ENCODE assay signal across 7 mouse cellular contexts in the genomic region with DNA sequence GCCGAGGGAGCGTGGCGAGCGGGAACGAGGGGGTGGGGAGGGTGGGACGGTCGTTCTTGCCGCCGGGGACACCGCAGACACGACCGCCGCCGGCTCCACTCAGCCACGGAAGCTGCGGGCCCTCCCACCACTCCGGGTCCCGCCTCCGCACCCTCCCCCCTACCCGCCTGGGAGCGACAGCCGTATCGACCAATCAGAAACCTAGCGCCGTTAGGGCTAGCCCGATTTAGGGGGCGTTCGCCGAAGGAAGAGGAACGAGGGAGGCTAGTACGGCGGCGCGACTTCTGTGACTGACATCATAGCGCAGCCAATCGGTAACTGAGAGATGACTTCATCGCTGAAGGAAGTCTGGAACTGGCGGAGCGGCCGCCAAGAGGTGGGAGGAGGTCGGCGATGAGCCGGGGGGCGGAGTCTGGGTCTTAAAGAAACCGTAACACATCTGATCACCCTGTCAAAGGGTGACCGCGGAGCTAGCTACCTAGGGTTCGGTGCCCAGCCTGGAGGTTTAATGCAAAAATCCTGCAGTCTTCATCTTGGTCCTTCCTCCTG. TPM values are rescaled to one million over a fixed set of nuclear protein-coding genes. Genes with fewer than 3 reads are reported as not detected.
DNase-seq lines count a peak whose midpoint lies in the region; ATAC-seq lines count a peak whose summit lies in the region.

Gene Mrtfa (minus strand): TSS at position 128 of the 549 bp plus-strand sequence.

- peak within 1 kb of the TSS; percentile 83 for H3K9ac ChIP-seq in embryonic facial prominence, embryonic 12.5 days
- H3K9ac ChIP-seq in limb, embryonic 11.5 days (ENCODE audit: low read length): peak within 1 kb of the TSS; percentile 82
- H3K9ac ChIP-seq in midbrain, embryonic 14.5 days (replicated peaks; ENCODE audit: low read length): peak within 1 kb of the TSS; percentile 94

- no peaks in the 10 kb centered on the region for H3K36me3 ChIP-seq in embryonic facial prominence, embryonic 12.5 days
- H3K36me3 ChIP-seq in limb, embryonic 11.5 days (ENCODE audit: control insufficient read depth, insufficient read depth, low read length): no peaks in the 10 kb centered on the region
- 0 out of 2 replicates have a peak, but pooled peaks cover 3% of the 10 kb centered on the region for H3K36me3 ChIP-seq in midbrain, embryonic 14.5 days (ENCODE audit: control insufficient read depth, insufficient read depth, low read length)

- no peaks in the 10 kb centered on the region for H3K27me3 ChIP-seq in embryonic facial prominence, embryonic 12.5 days
- no peaks in the 10 kb centered on the region for H3K27me3 ChIP-seq in limb, embryonic 11.5 days (ENCODE audit: control insufficient read depth, insufficient read depth, low read length)
- H3K27me3 ChIP-seq in midbrain, embryonic 14.5 days (ENCODE audit: control insufficient read depth, insufficient read depth, low read length): no peaks in the 10 kb centered on the region

- H3K4me1 ChIP-seq in embryonic facial prominence, embryonic 12.5 days: peaks cover 17% of the 10 kb centered on the region; the same call in 1 of the 2 replicates
- 0 out of 2 replicates have a peak, but pooled peaks cover 3% of the 10 kb centered on the region for H3K4me1 ChIP-seq in limb, embryonic 11.5 days (ENCODE audit: control insufficient read depth, insufficient read depth, low read length)
- peaks cover 8% of the 10 kb centered on the region for H3K4me1 ChIP-seq in midbrain, embryonic 14.5 days (ENCODE audit: control insufficient read depth, insufficient read depth, low read length)

- peak; percentile 99 for DNase-seq in adrenal gland, postnatal 25 days
- DNase-seq in heart, adult 11 months: peak; percentile 100
- peak; percentile 99 for DNase-seq in kidney, adult 18-20 months
- DNase-seq in limb, embryonic 11.5 days (ENCODE audit: low spot score): peak; percentile 100
- DNase-seq in midbrain, embryonic 14.5 days: peak; percentile 99
- DNase-seq in spleen, adult 18-20 months: peak; percentile 98 to 99

- H3K9me3 ChIP-seq in embryonic facial prominence, embryonic 12.5 days: no peaks in the 10 kb centered on the region
- H3K9me3 ChIP-seq in limb, embryonic 11.5 days (ENCODE audit: control insufficient read depth, low read length): no peaks in the 10 kb centered on the region
- H3K9me3 ChIP-seq in midbrain, embryonic 14.5 days (ENCODE audit: control insufficient read depth, low read length): no peaks in the 10 kb centered on the region

- peak within 1 kb of the TSS; percentile 51; the same call in 1 of the 2 replicates for H3K27ac ChIP-seq in embryonic facial prominence, embryonic 12.5 days
- peak within 1 kb of the TSS; percentile 47; the same call in 1 of the 2 replicates for H3K27ac ChIP-seq in limb, embryonic 11.5 days (replicated peaks; ENCODE audit: low read depth, low read length)
- peak within 1 kb of the TSS; percentile 85 for H3K27ac ChIP-seq in midbrain, embryonic 14.5 days (replicated peaks; ENCODE audit: low read depth, low read length)

- H3K4me3 ChIP-seq in embryonic facial prominence, embryonic 12.5 days: peak within 1 kb of the TSS; percentile 85
- H3K4me3 ChIP-seq in limb, embryonic 11.5 days (ENCODE audit: low read depth, low read length): peak within 1 kb of the TSS; percentile 81
- peak within 1 kb of the TSS; percentile 95 for H3K4me3 ChIP-seq in midbrain, embryonic 14.5 days (replicated peaks; ENCODE audit: low read depth, low read length)

- under 1% methylated on average over 44 of the region's 48 CpGs for WGBS in embryonic facial prominence, embryonic 12.5 days
- under 1% methylated on average over 48 of the region's 48 CpGs for WGBS in limb, embryonic 11.5 days
- under 1% methylated on average over 48 of the region's 48 CpGs for WGBS in midbrain, embryonic 14.5 days

- peak within 1 kb of the TSS; percentile 93 for H3K4me2 ChIP-seq in embryonic facial prominence, embryonic 12.5 days (replicated peaks)
- peak within 1 kb of the TSS; percentile 93 for H3K4me2 ChIP-seq in limb, embryonic 11.5 days (ENCODE audit: low read depth, severe bottlenecking)
- peak within 1 kb of the TSS; percentile 64 for H3K4me2 ChIP-seq in midbrain, embryonic 14.5 days (ENCODE audit: low read length)

- peak; percentile 97 for ATAC-seq in embryonic facial prominence, embryonic 12.5 days (ENCODE audit: insufficient number of reproducible peaks, insufficient read depth, low FRiP score, low TSS enrichment)
- ATAC-seq in limb, embryonic 11.5 days (ENCODE audit: insufficient number of reproducible peaks, low FRiP score, low TSS enrichment, low read depth): peak; percentile 99
- ATAC-seq in midbrain, embryonic 14.5 days (ENCODE audit: low FRiP score, low TSS enrichment): peak; percentile 99

RNA-seq across cellular contexts. Expression of gene Mrtfa, which starts in this region (rescaled TPM):
- 27.2 and 27.4 TPM in 2 replicates for total RNA-seq in adrenal gland, postnatal 25 days (2021)
- 23.6 and 30.4 TPM in 2 replicates for polyA plus RNA-seq in embryonic facial prominence, embryonic 12.5 days (2016; fragmentation: Nextera tagmentation; extraction: Ambion mirVana)
- 22.3 and 23.0 TPM in 2 replicates for polyA plus RNA-seq in limb, embryonic 11.5 days (2014; fragmentation: Nextera tagmentation; extraction: Ambion mirVana)
- 25.4 and 34.0 TPM in 2 replicates for polyA plus RNA-seq in midbrain, embryonic 14.5 days (2014; fragmentation: Nextera tagmentation; extraction: Ambion mirVana)

Comparison
In these comparisons a context has a peak if more than half of its experiments do, and no peak if none do; other contexts are left out.
1. Peak in every context shown above with its lines: DNase-seq, ATAC-seq, H3K4me3 ChIP-seq and H3K27ac ChIP-seq.